Mouse (Mus musculus) kidney, adult 11 months (tissue): ENCODE results near the gene Zfp385a.

Experiments
- DNase-seq: peaks from one replicate; pipeline ENCODE4 v3.0.0; 2022

Gene Zfp385a

DNA sequence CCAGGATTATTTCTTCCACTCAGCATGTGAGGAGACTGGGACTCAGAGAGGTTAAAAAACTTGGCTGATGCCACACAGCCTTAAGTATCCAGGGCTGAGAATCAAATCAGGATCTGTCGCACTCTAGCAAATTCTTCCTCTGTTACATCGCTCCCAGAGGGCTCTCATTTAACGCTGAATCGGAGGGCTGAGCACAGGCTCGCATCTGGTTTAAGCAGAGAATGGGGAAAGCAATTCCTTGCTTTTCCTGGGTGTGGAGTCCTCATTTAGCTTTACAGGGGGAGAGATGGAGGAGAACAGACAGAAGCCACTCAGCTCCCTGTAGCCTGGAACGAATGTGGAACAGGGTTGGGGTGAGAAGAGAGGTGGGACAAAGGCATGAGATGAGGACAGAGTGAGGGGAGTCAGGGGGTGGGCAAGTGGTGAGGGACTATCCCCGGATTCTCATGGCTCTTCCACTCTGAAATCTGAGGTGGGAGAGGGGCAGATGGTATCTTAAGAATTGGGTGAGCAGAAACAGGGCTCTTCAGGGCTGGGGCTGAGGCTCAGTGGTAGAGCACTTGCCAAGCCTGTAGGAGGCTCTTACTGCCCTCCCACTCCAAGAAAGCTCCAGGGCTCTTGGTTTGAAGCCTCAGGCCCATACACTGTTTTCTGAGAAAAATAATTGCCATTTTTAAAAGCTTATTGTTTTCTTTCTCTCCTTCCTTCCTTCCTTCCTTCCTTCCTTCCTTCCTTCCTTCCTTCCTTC lies 4.2 kb downstream of the Zfp385a start:
- DNase-seq = no peak

DNA sequence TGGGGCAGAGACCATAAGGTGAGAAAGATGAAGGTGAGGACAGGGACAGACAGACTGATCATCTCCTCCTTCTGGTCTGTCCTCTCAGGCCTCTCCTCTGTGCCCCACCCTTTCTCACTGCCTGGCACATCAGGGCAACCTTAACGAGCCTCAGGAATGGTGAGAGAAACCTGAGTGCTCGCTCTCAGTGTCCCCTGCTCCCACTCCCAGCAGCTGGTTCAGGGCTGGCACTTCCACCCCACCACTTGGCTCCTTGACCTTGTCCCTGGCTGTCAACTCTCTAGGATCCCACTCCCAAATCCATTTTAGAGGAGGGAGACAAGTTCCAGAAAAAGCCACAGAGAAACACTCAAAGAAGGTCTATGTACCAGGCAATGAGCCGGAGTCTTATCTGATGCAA lies 4.9 kb downstream of the Zfp385a start:
- DNase-seq = no peak

DNA sequence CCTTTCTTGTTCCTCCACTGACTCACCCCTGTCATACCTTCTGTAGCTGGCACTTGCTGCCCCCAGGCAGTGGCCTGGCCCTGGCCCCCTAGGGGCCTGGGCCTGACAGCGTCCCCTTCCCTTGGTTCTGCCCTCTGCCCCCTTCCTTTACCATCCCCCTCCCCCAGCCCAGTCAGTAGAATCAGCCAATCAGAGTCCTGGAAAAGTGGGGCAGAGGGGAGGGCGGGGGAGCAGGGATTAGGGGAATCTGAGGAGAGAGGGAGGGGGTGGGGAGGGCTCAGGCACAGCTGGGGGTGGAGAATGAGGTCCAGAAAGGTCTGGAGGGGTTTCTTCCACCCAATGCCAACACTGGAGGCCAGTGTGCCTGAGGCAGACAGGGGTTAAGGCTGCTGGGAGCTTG lies 5.7 kb downstream of the Zfp385a start:
- no peak for DNase-seq

DNA sequence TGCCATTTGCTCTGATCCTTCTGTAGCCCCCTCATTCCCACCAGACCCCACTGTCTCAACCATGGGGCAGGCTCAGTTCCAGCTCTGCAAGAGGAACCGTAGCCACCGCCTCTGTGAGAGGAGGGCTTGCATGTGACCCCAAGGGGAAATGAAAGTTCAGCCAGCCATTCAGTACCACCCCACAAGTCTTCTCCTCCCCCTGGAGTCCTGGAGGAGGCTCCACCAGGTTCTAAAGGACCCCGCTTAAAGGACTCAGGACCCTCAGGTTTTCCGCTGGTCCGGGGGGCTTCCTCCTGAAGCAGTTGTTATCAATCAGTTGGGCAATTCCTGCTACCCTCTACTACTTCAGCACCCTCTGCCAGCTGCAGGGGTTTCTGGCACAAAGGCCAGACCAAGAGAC lies 6.2 kb downstream of the Zfp385a start:
- no peak for DNase-seq

DNA sequence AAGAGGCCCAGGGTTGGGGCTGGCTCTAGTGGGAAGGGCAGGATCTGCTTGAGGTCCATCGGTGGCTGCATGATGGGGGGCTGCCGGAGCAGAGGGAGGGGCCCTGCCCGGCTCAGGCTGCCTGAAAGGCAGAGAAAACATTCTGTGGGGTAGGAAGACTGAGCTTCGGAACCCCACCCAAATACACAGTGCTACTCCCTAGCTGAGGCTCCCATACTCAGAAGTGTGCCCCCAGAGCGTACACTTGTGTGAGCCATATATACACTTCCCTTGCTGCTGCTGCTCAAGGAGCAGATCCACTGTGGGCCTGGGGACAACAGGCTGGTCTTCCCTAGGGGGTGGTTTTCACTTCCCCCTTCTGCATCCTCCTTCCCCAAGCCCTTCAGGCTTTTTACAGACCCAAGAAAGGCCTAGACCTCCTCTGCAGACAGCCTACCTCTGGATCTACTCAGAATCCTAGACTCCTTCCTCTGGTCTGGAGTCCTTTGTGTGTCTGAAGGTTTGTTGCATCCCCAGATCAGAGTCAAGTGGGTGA lies 6.7 kb downstream of the Zfp385a start:
- DNase-seq = no peak

DNA sequence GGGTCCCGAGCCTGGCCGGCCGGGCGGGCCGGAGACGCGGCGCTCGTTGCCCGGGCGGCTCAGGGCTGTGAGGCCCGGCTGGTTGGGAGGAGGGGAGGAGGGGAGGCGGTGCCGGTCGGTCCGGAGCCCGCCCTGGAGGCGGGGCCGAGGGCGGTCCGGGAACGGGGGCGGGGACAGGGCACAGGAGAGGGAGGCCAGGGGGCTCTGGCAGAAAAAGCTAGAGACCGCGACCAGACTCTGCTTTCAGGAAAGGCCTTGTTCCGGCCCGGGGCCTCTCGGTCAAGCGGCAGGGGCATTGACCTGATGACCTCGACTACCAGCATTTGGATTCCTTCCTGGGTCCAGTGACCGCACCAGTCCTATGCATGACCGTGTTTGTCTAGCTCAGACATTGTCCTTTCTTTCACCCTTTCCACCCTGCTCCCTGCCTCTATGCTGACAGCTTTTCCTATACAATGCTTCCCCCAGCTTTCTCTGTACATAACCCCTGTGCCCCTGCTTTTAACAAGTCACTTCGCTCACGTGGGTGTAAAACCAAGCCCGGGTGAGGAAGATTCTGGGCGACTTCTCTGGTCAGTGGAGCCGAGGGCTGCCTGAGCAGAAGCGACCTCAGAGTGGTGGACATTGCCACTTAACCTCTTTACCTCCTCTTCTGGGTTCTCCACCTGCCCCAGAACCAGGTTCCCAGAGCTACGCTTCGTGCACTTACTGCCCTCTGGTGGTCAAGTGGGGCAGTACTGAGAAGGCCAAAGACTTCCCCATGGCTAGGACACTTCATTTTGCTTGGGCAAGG lies 16.2 kb downstream of the Zfp385a start:
- DNase-seq = peak; percentile 79

DNA sequence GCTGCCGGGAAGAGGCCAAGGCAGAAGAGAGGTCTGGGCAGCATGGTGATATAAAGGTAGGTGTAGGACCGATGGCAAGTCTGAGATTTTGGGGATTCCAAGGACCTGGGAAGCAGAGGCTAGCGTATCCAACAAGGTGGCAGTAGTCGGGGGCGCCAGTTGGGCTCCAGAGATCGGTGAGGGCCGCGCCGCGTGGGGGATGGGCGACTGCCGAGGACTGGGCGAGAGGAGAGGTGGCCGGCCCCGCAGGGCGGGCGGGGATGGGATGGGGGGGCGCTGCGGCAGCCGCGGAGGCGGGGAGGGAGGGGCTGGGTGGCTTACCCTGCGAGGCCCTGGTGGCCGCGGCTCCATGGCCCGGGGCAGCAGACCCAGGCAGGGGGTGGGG lies 16.8 kb downstream of the Zfp385a start:
- DNase-seq = no peak

DNA sequence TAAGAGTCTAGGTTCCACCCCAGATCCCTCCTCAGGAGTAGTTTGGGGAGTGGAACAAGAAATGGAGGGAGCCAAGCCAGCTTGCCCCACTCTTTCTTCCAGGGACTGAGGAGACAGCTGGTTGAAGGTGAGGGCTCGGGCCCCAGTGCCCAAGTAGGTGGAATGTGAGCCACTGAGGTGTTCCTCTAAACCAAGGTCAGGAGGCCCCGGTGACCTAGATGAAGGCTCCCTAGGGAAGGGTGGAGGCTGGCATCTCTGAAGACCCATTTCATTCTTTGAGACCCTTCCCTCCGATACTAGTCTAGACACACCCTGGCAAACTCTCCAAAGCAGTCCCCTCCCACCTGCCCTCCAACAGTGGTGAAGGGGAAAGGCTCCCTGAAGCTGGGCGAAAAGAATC lies 17.5 kb downstream of the Zfp385a start:
- no peak for DNase-seq

DNA sequence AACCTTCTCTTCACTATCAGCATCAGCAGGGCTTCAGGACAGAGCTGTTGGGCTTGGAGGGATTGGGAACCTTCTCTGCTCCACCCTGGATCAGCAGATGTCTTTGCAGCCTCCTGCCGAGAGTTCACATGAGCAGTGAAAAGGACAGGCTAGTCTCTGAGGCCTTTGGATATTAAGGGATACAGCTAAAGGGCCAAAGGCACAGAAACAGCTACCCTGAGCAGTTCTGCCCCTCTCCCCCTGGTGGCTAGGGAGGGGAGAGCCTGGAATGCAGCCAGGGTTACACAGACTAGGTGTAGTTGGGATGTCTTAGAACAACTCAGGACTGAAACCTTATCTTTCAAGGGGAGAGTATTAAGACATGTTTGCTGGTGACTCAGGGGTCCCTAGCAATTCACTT lies 18.8 kb downstream of the Zfp385a start:
- DNase-seq = no peak

DNA sequence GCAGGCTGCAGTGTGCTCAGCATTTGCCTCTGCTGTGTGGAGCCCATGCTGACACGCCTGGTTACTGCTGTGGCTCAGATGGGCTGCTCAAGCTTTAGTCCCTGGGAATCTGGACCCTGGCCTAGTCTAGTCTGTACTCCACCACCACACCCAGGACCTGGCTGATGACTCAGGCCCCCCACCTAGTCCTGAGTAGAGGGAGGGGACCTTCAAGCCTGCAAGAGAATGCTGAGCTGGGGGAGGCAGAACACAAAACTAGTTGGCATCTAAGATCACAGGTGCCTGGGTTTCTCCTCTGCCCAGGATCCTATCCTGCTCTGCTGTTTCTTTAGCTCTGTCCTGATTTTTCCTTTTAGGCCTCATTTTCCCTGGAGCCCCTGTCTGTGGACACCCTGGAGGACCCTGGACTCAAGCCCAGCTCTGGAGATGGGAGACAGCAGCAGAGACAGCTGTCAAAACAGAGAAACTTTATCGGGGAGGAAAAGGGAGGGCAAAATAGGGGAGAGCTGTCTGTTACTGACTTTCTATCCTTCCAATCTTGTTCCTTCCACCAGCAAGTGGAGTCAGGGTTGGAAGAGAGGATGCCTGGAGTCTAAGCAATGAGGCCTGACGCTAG lies 21.6 kb downstream of the Zfp385a start:
- DNase-seq = no peak

DNA sequence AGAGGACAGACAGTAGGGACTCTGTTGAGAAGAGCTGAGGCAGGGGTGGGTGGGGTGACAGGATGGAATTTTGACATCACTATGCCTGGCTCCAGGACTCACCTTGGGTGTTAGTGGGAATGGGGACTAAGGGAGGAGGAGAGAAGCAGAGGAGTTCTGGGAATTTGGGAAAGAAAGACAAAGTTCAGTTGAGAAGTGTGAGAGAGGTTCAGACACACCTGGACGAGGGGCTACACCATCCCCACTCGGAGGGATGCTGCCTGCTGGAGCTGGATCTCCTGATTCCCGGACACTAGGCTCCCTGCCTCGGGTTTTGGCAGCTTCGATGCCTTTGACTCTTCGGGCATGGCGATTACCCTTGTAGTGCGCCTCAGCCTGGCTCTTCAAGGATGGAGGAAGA lies 22.2 kb downstream of the Zfp385a start:
- no peak for DNase-seq

DNA sequence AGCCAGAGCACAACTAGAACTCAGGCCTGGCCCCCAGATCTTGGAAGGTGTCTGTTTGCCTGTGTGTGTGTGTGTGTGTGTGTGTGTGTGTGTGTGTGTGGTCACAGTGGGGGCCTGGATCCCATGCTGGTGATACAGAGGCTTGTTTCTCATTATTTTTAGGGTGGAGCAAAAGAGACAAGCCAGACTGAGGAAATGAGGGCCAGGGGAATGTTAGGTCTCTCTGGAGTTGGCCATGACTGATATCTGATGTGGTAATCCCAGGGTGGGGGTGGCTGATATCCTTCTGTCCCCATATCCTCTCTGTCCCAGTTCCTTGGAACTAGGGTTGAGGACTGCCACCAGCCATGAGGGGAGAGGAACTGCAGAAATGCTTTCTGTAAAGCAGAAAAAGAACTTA lies 22.8 kb downstream of the Zfp385a start:
- no peak for DNase-seq

DNA sequence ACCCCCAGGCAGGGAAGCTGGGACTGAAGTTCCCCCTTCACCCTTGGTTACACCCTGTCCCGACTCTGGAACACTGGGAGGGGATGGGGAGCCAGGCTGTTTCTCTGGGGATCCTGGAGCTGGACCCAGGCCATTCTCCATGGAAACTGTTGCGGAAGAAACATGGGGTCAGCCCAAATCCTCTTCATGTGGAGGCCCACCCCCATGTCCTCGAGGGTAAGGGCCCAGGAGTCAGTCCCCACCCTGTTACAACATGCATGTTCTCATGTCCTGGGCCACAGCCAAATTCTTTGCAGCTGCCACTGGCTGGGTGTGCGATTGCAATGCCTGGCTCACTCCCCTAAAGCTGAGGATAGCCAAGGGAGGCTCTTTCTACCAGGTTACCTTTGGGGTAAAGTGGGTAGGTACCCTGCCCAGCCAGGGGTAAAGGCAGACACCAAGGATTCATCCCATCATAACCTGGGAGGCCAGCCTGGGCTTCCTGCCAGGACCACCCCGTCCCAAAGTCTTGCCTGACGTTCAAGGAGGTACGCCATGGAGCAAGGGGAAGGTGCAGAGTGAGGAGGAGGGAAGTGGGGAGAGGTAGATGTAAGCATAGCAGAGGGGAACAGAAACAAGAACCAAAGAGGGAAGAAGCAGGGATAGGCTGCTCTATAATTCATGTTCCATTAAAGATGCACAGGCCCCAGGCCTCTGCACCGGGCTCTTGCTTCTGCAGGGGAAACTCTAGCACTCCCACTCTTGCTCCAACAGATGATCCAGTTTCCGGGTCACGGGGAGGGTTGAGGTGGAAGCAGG lies 23.7 kb downstream of the Zfp385a start:
- DNase-seq = no peak

DNA sequence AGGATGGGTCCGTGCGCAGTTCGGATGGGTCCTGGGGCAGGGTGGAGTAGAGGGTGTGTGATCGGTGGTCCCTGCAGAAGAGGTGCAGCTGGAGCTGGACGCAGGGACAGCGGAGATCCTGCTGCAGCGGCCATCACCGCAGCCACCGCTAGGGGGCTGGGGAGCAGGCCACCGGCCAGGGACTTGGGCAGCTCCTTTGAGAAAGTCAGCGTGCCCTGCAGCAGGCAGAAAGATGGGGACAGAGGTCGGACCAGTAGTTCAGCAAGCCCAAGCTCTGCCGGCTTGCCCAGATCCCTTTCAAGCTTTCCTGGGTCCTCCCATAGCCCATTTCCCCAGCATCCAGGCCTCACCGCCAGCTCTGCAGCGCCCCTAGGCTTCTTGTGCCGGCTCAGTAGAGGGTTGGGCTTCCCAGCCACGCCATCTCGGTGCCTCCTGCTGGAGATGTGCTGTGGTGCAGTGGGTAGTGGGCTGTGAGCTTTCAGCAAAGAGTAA lies 24.8 kb downstream of the Zfp385a start:
- peak; percentile 69 for DNase-seq

DNA sequence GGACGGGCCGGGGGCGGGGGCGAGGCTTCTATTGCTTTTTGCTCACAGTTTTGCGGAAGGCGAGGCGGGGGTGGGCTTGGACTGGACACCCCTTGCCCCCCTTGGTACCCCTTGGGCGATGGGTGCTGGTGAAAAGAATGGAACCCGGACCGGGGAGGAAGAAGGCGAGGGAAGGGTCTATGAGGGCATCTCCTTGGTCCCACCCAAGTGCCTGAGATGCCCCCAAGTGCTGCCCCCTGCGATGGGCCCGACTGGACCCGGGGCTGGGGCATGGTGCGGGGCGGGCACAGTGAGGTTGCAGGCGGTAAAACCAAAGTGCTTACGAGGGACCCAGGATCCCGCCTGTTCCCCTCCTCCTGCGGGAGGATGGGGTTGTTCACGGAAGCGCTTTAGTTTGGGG lies 25.7 kb downstream of the Zfp385a start:
- DNase-seq = no peak

DNA sequence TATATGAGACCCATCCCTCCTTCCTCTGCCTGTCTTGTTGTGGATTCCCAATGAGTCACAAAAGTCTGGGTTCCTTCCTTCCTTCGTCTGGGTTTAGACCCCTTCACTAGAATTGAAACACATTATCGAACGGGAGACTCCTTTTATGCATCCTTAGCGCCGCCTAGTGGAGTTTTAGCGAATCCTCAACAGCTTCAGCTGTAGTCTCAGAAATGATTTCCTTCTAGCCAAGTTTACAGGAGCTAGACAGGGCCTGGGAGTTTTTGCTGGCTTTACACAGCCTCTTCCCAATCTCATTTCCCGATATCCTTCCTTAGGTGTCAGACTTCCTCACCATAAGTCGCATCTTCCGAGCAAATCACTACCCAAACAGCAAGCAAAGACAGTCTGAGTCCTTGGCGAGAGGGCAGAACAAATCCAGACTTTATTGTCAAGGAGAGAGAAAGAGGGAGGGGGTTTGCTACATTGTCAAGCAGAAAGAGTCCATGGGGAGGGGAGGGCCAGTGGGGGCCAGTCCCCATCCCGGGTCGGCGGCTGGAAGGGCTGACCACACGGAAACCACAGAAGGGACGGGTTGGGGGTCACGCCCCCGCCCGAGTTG lies 26.3 kb downstream of the Zfp385a start:
- peak; percentile 51 for DNase-seq

DNA sequence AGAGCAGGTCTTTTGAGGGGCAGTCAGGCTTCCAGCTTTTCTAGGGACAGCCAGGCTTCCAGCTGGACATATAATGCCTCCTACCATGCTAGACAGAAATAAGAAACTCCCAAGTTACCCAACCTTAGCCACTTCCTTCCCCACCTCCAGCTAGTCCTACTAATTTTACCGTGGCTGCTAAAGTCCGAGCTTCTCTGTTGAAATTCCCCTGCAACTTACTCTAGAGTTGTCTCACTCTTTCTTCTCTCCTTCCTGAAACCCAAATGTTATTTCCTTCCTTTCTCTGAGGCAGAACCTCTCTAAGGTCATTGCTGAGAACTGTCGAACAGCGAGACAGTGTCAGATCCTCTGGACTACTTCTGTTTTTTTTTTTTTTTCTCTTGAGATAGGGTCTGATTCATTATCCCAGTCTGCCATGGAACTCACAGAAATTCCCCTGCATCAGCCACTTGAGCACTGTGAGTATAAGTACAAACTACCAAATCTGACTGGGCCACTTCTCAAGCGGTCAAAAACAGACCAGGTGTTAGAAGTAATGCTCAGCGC lies 29.5 kb downstream of the Zfp385a start, which contains the start of gene Gpr84:
TSS of gene Gpr84 (minus strand) at position 248 of the 546 bp plus-strand sequence.
- no peak for DNase-seq

DNA sequence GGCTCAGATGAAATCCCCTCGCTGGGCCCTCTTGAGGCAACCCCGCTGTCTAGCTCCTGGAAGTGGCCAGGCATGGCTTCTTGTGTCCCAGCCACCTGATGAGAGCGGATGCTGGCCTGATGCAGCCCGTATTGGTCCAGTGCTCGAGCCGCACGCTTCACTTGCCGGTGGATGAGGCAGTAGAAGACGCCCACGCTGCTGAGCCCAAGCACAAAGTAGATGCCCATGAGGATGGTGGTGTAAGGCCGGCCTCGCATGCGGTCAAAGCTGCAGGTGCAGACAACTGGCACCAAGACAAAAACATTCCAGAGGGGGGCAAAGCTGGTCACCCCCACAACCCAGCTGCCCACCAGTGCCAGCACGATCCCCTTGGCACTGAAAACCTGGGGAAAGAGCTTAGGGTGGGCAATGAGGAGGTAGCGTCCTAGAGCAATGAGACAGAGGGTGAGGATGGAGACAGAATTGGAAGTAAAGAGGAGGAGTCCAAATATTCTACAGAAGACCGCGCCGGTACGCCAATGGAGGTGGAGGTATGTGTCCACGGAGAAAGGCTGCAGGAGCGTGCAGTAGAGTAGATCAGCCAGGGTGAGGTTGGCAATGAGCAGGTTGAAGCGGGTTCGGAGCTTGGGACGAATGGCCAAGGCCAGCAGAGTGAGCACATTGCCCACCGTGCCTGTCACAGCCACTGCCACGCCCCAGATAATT lies 30.9 kb downstream of the Zfp385a start:
- DNase-seq = no peak

DNA sequence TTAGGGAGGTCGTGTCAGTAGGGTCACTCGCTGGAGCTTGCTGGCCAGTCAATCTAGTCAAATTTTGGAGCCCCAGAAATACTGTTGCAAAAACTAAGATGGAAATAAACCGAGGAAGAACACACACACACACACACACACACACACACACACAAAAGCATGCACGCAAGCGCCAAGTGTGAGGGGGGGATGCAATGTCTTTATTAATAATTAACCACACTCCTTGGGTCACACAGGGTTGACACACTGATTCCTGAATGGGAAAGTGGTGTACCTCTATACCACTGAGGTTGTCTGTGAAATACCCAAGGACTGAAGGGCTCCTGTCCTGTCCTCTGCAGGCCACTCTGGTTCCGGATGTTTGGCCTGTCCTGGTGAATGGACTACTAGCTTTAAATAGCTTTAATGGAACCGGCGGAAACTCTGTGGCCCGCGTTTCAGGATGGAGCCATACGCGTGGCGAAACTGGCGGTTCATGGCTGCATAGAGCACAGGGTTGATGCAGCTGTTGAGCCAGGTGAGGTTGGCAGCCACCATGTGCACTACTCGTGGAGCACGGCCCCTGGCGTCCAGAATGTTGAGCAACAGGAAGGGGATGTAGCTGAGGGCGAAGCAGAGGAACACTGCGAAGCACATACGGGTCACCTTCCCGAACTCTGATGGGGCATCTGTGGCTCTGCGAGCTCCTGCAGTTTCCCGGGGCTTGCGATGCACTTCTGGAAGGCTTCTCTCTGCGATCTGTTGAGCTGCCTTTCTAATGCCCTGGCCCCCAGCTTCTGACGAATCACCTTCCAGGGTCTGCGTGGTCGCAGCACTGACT lies 31.6 kb downstream of the Zfp385a start:
- DNase-seq = peak; percentile 47

DNA sequence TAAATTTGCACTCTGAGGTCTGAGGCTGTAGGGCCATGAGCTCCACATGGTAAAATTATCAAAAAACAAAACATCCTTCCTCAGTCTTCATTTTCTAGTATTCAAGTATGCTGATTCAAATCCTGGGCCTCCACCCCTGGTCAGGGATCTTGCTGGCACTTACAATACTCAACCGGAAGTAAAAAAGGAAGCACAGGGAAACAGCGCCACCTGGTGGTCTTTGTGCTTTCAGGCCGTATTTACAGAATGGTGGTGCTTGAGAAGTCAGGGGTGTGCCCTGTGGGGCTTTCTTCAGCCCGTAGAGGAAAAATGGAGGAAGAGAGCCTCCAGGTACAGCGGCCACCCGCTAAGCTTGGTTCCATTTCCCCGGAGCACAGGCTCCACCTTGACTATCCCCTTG lies 32.8 kb downstream of the Zfp385a start:
- peak; percentile 90 for DNase-seq
